Mouse (Mus musculus) heart, adult 2 months (tissue): ENCODE measurements around the gene Eml1.

Source experiments
- CTCF ChIP-seq: fragments of 200-600 bp; IDR thresholded peaks from 2 replicates; pipeline ENCODE4 v1.8.1; 2022; ENCODE audit warnings: antibody characterized with exemption, mild to moderate bottlenecking, moderate library complexity
- POLR2A ChIP-seq: fragments of 200-500 bp; IDR thresholded peaks from 2 replicates; pipeline ENCODE4 v1.6.1; 2011; ENCODE audit warnings: mild to moderate bottlenecking, low read depth, low read length, control low read depth; ENCODE audit not compliant: insufficient read depth

- TF ChIP-seq CTCF (peak; percentile 24), POLR2A (no peak)
Measured at GRCm38 (mm10) chr12:108333895-108334445, 36.8 kb upstream of the Eml1 start, which contains the start of gene Cyp46a1.
